Mouse (Mus musculus) lung, embryonic 14.5 days (tissue): ENCODE measurements around the gene Bcl6b. TPM values are rescaled to one million over a fixed set of nuclear protein-coding genes. Genes with fewer than 3 reads are reported as not detected.

Experiments used
- ATAC-seq: fragments of 200-750 bp; cut with Nextera tagmentation; 2 replicates; pipeline ENCODE4 v1.8.0; 2017; ENCODE audit warnings: mild to moderate bottlenecking, moderate TSS enrichment, moderate library complexity; ENCODE audit not compliant: insufficient read depth
- DNase-seq: peaks from one replicate; pipeline ENCODE4 v3.0.0-alpha.2; 2015
- H3K27ac ChIP-seq: fragments of 300-500 bp; sonication (generic); 2 replicates; pipeline ENCODE4 v1.5.1; 2014; ENCODE audit warnings: low read depth, mild to moderate bottlenecking, moderate library complexity
- H3K27me3 ChIP-seq: fragments of 300-500 bp; sonication (generic); 2 replicates; pipeline ENCODE4 v1.6.1; 2014; ENCODE audit warnings: low read length, control low read depth; ENCODE audit not compliant: insufficient read depth
- H3K36me3 ChIP-seq: fragments of 300-500 bp; sonication (generic); 2 replicates; pipeline ENCODE4 v1.6.1; 2014; ENCODE audit warnings: control low read depth; ENCODE audit not compliant: insufficient read depth
- H3K4me1 ChIP-seq: fragments of 300-500 bp; sonication (generic); 2 replicates; pipeline ENCODE4 v1.6.1; 2014; ENCODE audit warnings: antibody characterized with exemption, control low read depth; ENCODE audit not compliant: insufficient read depth
- H3K4me2 ChIP-seq: fragments of 300-500 bp; sonication (generic); 2 replicates; pipeline ENCODE4 v1.6.1; 2014; ENCODE audit warnings: mild to moderate bottlenecking
- H3K4me3 ChIP-seq: fragments of 300-500 bp; sonication (generic); 2 replicates; pipeline ENCODE4 v1.5.1; 2014; ENCODE audit warnings: low read depth, low read length
- H3K9ac ChIP-seq: fragments of 300-500 bp; sonication (generic); 2 replicates; pipeline ENCODE4 v1.6.1; 2014
- H3K9me3 ChIP-seq: fragments of 300-500 bp; sonication (generic); 2 replicates; pipeline ENCODE4 v1.6.1; 2016; ENCODE audit warnings: low read depth, low read length, control low read depth
- CTCF ChIP-seq: IDR thresholded peaks from 2 replicates; pipeline ENCODE4 v1.5.1; 2016; ENCODE audit warnings: antibody characterized with exemption, low read depth
- WGBS: fragments of 180-500 bp; shearing (Covaris S2); extraction: QIAGEN DNeasy Blood & Tissue Kit; methylation state at CpG from one replicate; pipeline ENCODE4 v1.1.7; 2014; 5-methylcytosine and 5-hydroxymethylcytosine counted together
- microRNA counts: library from miRNA; unstranded; fragments of <30 nt; microRNA quantifications from one replicate; lab custom pipeline; 2016
- microRNA-seq: library from miRNA; unstranded; fragments of <30 nt; microRNA quantifications from one replicate; pipeline ENCODE4, GENCODE M21; 2016; ENCODE audit warnings: borderline number of aligned reads
- polyA plus RNA-seq: library from polyadenylated mRNA; unstranded; fragments of >200 nt; fragmentation: Nextera tagmentation; extraction: Ambion mirVana; gene quantifications from 2 replicates; pipeline ENCODE4 v1.2.1, GENCODE M21; 2014

The Bcl6b gene
- polyA plus RNA-seq, 1 experiment from 2014 or later: 30.9 TPM

DNA sequence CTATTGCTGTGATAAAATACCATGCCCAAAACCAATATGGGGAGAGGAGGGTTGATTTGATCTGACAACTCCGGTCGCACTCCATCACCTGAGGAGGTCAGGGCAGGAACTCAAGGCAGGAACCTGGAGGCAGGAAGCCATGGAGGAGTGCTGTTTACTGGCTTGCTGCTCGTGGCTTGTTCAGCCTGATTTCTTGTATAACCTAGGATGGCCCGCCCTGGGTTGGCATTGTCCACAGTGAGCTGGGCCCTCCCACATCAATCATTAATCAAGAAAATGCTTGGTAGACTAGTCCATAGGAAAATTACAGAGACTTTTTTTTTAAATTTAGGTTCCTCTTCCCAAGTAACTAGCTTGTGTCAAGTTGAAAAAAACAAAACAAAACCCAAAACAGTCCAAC, 55.1 kb downstream of the Bcl6b start:
- TF ChIP-seq CTCF: no peak
- Histone ChIP-seq H3K4me1 (no peaks in the 10 kb centered on the region), H3K9me3 (no peaks in the 10 kb centered on the region), H3K36me3 (no peaks in the 10 kb centered on the region), H3K9ac (no peak overlapping the region), H3K4me2 (no peak overlapping the region), H3K4me3 (no peak overlapping the region), H3K27ac (no peak overlapping the region), H3K27me3 (no peaks in the 10 kb centered on the region)
- DNase-seq (no peak), ATAC-seq (no peak)
- 77% methylated on average over 4 of the region's 4 CpGs for WGBS

MicroRNAs within 50 kb of the gene (microRNA counts, 519-probe panel; counts per million panel counts)
- microRNA mmu-miR-195 (lab: Ali Mortazavi, UCI) (30.5 counts per million), microRNA mmu-miR-497 (lab: Ali Mortazavi, UCI) (2,529 counts per million, percentile 46 among the panel's probes with 10 or more counts)

Small RNA genes lying within 50 kb of the gene (microRNA-seq; reads per million reads assigned to microRNA genes)
- gene Mir195a: 2,384 reads per million, percentile 80 among the genes with 10 or more reads in this experiment
- gene Mir497: not detected
- not detected for gene Mir497b

Other genes with a start within 250 kb of the Bcl6b start
- gene Ctdnep1, start 248.6 kb downstream of the Bcl6b start, polyA plus RNA-seq: 25.4 and 28.3 TPM in 2 replicates
- gene Elp5, start 247.3 kb downstream of the Bcl6b start, polyA plus RNA-seq: 108 and 113 TPM in 2 replicates
- 444 and 455 TPM in 2 replicates for gene Gabarap, start 238.7 kb downstream of the Bcl6b start, polyA plus RNA-seq
- gene Phf23, start 234.0 kb downstream of the Bcl6b start, polyA plus RNA-seq: 41.1 and 42.8 TPM in 2 replicates
- gene Dvl2, start 229.2 kb downstream of the Bcl6b start, polyA plus RNA-seq: 36.2 and 40.8 TPM in 2 replicates
- 57.6 and 58.9 TPM in 2 replicates for gene Acadvl, start 214.4 kb downstream of the Bcl6b start, polyA plus RNA-seq
- gene Dlg4, start 212.9 kb downstream of the Bcl6b start, polyA plus RNA-seq: 5.9 and 7.4 TPM in 2 replicates
- gene Asgr1, start 175.7 kb downstream of the Bcl6b start, polyA plus RNA-seq: not detected in 2 replicates
- 0.47 and 0.78 TPM in 2 replicates for gene Asgr2, start 137.2 kb downstream of the Bcl6b start, polyA plus RNA-seq
- gene Mgl2, start 99.5 kb downstream of the Bcl6b start, polyA plus RNA-seq: 5.9 and 6.4 TPM in 2 replicates
- 0.18 and 1.1 TPM in 2 replicates for gene Clec10a, start 73.6 kb downstream of the Bcl6b start, polyA plus RNA-seq
- 0.23 and 0.63 TPM in 2 replicates for gene Slc16a11, start 17.0 kb downstream of the Bcl6b start, polyA plus RNA-seq
- gene Slc16a13, start 8.7 kb downstream of the Bcl6b start, polyA plus RNA-seq: 4.4 and 6.2 TPM in 2 replicates
- gene 0610010K14Rik, start 8.1 kb upstream of the Bcl6b start, polyA plus RNA-seq: 180 and 198 TPM in 2 replicates
- gene Gm21988, start 10.0 kb upstream of the Bcl6b start, polyA plus RNA-seq: 9.3 and 10.8 TPM in 2 replicates
- 135 and 140 TPM in 2 replicates for gene Rnasek, start 10.0 kb upstream of the Bcl6b start, polyA plus RNA-seq
- 6.6 and 6.9 TPM in 2 replicates for gene Alox12, start 25.6 kb upstream of the Bcl6b start, polyA plus RNA-seq
- gene Alox12e, start 92.8 kb upstream of the Bcl6b start, polyA plus RNA-seq: not detected in 2 replicates
- gene Alox15, start 122.2 kb upstream of the Bcl6b start, polyA plus RNA-seq: 0.18 and 0.50 TPM in 2 replicates
- 44.4 and 46.5 TPM in 2 replicates for gene Pelp1, start 180.2 kb upstream of the Bcl6b start, polyA plus RNA-seq
- 15.1 and 17.6 TPM in 2 replicates for gene Arrb2, start 202.8 kb upstream of the Bcl6b start, polyA plus RNA-seq
- gene Med11, start 222.1 kb upstream of the Bcl6b start, polyA plus RNA-seq: 43.0 and 47.9 TPM in 2 replicates
- 0.28 and 0.65 TPM in 2 replicates for gene Zmynd15, start 229.6 kb upstream of the Bcl6b start, polyA plus RNA-seq
- 4.9 and 5.8 TPM in 2 replicates for gene Cxcl16, start 230.2 kb upstream of the Bcl6b start, polyA plus RNA-seq